ENCODE assay signal across 26 mouse cellular contexts in genomic region chr1:165316361-165316760, GRCm38 (mm10). TPM values are rescaled to one million over a fixed set of nuclear protein-coding genes. Genes with fewer than 3 reads are reported as not detected.
DNase-seq lines count a peak whose midpoint lies in the region; ATAC-seq lines count a peak whose summit lies in the region.
"Had no signal": no experiment of that assay in that cellular context is flagged by ENCODE, and none has a peak within 500 bp of the region (broad histone marks: within the 10 kb centered on the region; RNA-seq: fewer than 3 reads in every experiment).

No protein-coding gene starts in this region.

- 39% methylated on average over 11 of the region's 11 CpGs for WGBS in heart, embryonic 10.5 days
- WGBS in lung, embryonic 16.5 days = 47% methylated on average over 11 of the region's 11 CpGs
- WGBS in limb, embryonic 10.5 days = 41% methylated on average over 11 of the region's 11 CpGs

- H3K27me3 ChIP-seq in heart, embryonic 10.5 days (ENCODE audit: insufficient read depth, poor library complexity, severe bottlenecking) = no peaks in the 10 kb centered on the region
- H3K27me3 ChIP-seq in lung, embryonic 16.5 days (ENCODE audit: control insufficient read depth, insufficient read depth, low read depth, low read length) = no peaks in the 10 kb centered on the region
- no peaks in the 10 kb centered on the region for H3K27me3 ChIP-seq in limb, embryonic 10.5 days (ENCODE audit: low read depth, poor library complexity, severe bottlenecking)
- H3K27me3 ChIP-seq: heart, embryonic 12.5 days; hindbrain, embryonic 12.5 days; limb, embryonic 15.5 days; liver, embryonic 13.5 days; midbrain, embryonic 12.5 days; Patski had no signal

- H3K4me1 ChIP-seq in heart, embryonic 10.5 days = peaks cover 11% of the 10 kb centered on the region
- peaks cover 2% of the 10 kb centered on the region; the same call in 1 of the 2 replicates for H3K4me1 ChIP-seq in lung, embryonic 16.5 days (replicated peaks; ENCODE audit: control insufficient read depth, insufficient read depth, low read length)
- peaks cover 11% of the 10 kb centered on the region for H3K4me1 ChIP-seq in limb, embryonic 10.5 days
- H3K4me1 ChIP-seq: hindbrain, embryonic 12.5 days had no signal

- H3K36me3 ChIP-seq in heart, embryonic 10.5 days = peaks cover 19% of the 10 kb centered on the region
- H3K36me3 ChIP-seq in lung, embryonic 16.5 days (ENCODE audit: control insufficient read depth, insufficient read depth, low read length) = no peaks in the 10 kb centered on the region
- H3K36me3 ChIP-seq in limb, embryonic 10.5 days = peaks cover 73% of the 10 kb centered on the region
- H3K36me3 ChIP-seq: G1E; liver, embryonic 13.5 days had no signal

- peak overlapping the region; percentile 20; the same call in 1 of the 2 replicates for H3K4me3 ChIP-seq in heart, embryonic 10.5 days
- no peak overlapping the region for H3K4me3 ChIP-seq in lung, embryonic 16.5 days (ENCODE audit: low read length)
- H3K4me3 ChIP-seq in limb, embryonic 10.5 days = no peak overlapping the region
- H3K4me3 ChIP-seq: heart, embryonic 12.5 days; hindbrain, embryonic 12.5 days; left cerebral cortex, adult 2 months; limb, embryonic 15.5 days; liver, embryonic 13.5 days; midbrain, embryonic 12.5 days had no signal

- H3K9me3 ChIP-seq in heart, embryonic 10.5 days = no peaks in the 10 kb centered on the region
- no peaks in the 10 kb centered on the region for H3K9me3 ChIP-seq in lung, embryonic 16.5 days (ENCODE audit: control insufficient read depth, low read length)
- H3K9me3 ChIP-seq in limb, embryonic 10.5 days (replicated peaks) = no peaks in the 10 kb centered on the region
- H3K9me3 ChIP-seq: G1E; heart, embryonic 12.5 days; hindbrain, embryonic 12.5 days; limb, embryonic 15.5 days; liver, embryonic 13.5 days; midbrain, embryonic 12.5 days had no signal

- no peak overlapping the region for H3K9ac ChIP-seq in lung, embryonic 16.5 days (ENCODE audit: low read length)
- H3K9ac ChIP-seq: heart, embryonic 12.5 days; hindbrain, embryonic 12.5 days; limb, embryonic 15.5 days; liver, embryonic 13.5 days; midbrain, embryonic 12.5 days had no signal

- H3K27ac ChIP-seq in heart, embryonic 10.5 days = peak overlapping the region; percentile 22; the same call in 1 of the 2 replicates
- H3K27ac ChIP-seq in lung, embryonic 16.5 days (ENCODE audit: low read length) = no peak overlapping the region; the same call in 1 of the 2 replicates
- H3K27ac ChIP-seq in limb, embryonic 10.5 days = peak overlapping the region; percentile 36; the same call in 1 of the 2 replicates
- H3K27ac ChIP-seq: hindbrain, embryonic 12.5 days; left cerebral cortex, adult 2 months; limb, embryonic 15.5 days; liver, embryonic 13.5 days; midbrain, embryonic 12.5 days had no signal

- H3K4me2 ChIP-seq in lung, embryonic 16.5 days (ENCODE audit: low read depth, low read length) = no peak overlapping the region
- H3K4me2 ChIP-seq: heart, embryonic 12.5 days; hindbrain, embryonic 12.5 days; limb, embryonic 15.5 days; liver, embryonic 13.5 days; midbrain, embryonic 12.5 days had no signal

- DNase-seq in heart, embryonic 10.5 days (ENCODE audit: low spot score) = no peak
- DNase-seq in heart, adult 18-20 months = no peak
- no peak for DNase-seq in lung, postnatal 4 days
- peak; percentile 54 for DNase-seq in Muller cell, postnatal 12 days (ENCODE audit: inconsistent ontology term)
- no peak for DNase-seq in limb, embryonic 10.5 days (ENCODE audit: low spot score)
- DNase-seq in gastrocnemius, postnatal 25 days = no peak
- DNase-seq: adrenal gland, postnatal 36 days; B cell, adult 2 months; cerebellum, adult 2 months; cerebellum, postnatal 14 days; gastrocnemius, postnatal 10 days; kidney, adult 8-10 months; kidney, postnatal 14 days; liver, embryonic 13.5 days; lung, adult 18-20 months; thymus, postnatal 4 days had no signal

- 0 out of 2 replicates have a peak, but pooled peaks have one; percentile 18 for ATAC-seq in lung, embryonic 16.5 days (ENCODE audit: low read depth)
- ATAC-seq: forebrain, embryonic 16.5 days; intestine, embryonic 16.5 days; Patski had no signal

RNA-seq across cellular contexts. Expression of gene Gpr161, which starts 20.8 kb away (rescaled TPM):
- 0.67 and 1.2 TPM in 2 replicates for polyA plus RNA-seq in heart, embryonic 10.5 days (2016; fragmentation: Nextera tagmentation; extraction: Ambion mirVana)
- 1 to 10 TPM; 1.2 TPM for total RNA-seq in heart, adult 18-20 months (2021)
- 0.84 and 0.89 TPM in 2 replicates for polyA plus RNA-seq in lung, embryonic 16.5 days (2015; fragmentation: Nextera tagmentation; extraction: Ambion mirVana)
- 1.5 and 1.9 TPM in 2 replicates for polyA plus RNA-seq in limb, embryonic 10.5 days (2016; fragmentation: Nextera tagmentation; extraction: Ambion mirVana)
- 1 to 10 TPM; 1.3 TPM for total RNA-seq in gastrocnemius, postnatal 25 days (2021)
- polyA plus RNA-seq: G1E had no signal
